Mouse (Mus musculus) bone marrow, adult 2 months (tissue): ENCODE measurements around the gene Meiob.

ENCODE experiments used
- CTCF ChIP-seq: fragments of 200-500 bp; IDR thresholded peaks from 2 replicates; pipeline ENCODE4 v1.5.1; 2011; ENCODE audit warnings: low read length, control low read depth; ENCODE audit not compliant: control insufficient read depth, insufficient read depth
- POLR2A ChIP-seq: fragments of 200-500 bp; IDR thresholded peaks from 2 replicates; pipeline ENCODE4 v1.6.1; 2011; ENCODE audit warnings: low read depth, mild to moderate bottlenecking, control low read depth, low read length, borderline replicate concordance; ENCODE audit not compliant: control insufficient read depth

GRCm38 (mm10) chr17:24867914-24868313 is 63.8 kb downstream of the Meiob start:
- TF ChIP-seq POLR2A, result no peak
- no peak for TF ChIP-seq CTCF
